ENCODE assay signal across 24 mouse cellular contexts in the genomic region with DNA sequence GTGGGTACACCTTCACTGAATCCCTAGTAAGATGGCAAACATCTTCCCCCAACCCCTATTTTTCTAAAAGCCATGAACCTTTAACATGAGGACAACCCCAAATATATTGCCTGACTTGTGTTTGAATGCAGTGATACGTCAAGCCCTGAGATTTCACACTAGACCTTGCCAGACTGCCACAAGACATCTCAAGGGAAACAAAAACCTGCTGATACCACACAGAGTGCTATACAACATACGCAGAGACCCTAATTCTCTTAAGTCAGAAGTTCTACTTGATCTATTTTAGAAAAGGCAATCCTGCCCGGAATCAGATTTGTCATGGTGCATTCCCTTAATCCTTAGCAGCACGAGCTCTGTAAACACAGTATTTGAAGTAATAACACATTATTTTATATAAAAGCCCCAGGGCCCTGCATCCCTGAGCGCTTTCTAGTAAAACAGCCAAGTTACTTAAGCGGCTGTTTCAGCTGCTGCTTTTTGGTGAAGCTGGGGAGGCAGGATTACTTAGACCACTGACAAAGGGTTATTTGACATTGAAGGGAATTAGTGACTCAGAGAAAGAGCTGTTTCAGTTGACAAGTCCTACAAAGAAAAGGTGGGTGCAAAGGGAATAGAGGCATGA.
DNase-seq lines count a peak whose midpoint lies in the region; ATAC-seq and TF ChIP-seq lines count a peak whose summit lies in the region.
"Had no signal": no experiment of that assay in that cellular context is flagged by ENCODE, and none has a peak within 500 bp of the region (broad histone marks: within the 10 kb centered on the region; RNA-seq: fewer than 3 reads in every experiment).

No protein-coding gene starts in this region.

- peak; percentile 19 for DNase-seq in forebrain, embryonic 14.5 days (ENCODE audit: low spot score)
- no peak for DNase-seq in forebrain, postnatal 0 days
- no peak for DNase-seq in left cerebral cortex, adult 2 months (ENCODE audit: extremely low spot score in 1 of 2, low spot score in 2 of 2)
- no peak for DNase-seq in left cerebral cortex, postnatal 14 days (ENCODE audit: low spot score in 2 of 2)
- peak; percentile 12 for DNase-seq in brain, adult 2 months (ENCODE audit: low read depth, low spot score)
- DNase-seq in midbrain, embryonic 14.5 days, result peak; percentile 55
- DNase-seq in adrenal gland, postnatal 4 days (ENCODE audit: low spot score in 2 of 2), result no peak
- DNase-seq: adrenal gland, postnatal 36 days; cerebellum, adult 18-20 months; cerebellum, postnatal 14 days; gastrocnemius, postnatal 36 days; heart, adult 2 months; heart, postnatal 14 days; kidney, adult 8-10 months; kidney, postnatal 10 days; lung, embryonic 14.5 days; right cerebral cortex, postnatal 25 days; spleen, adult 18-20 months had no signal

- 9% methylated on average over 6 of the region's 6 CpGs for WGBS in forebrain, embryonic 14.5 days
- WGBS in forebrain, postnatal 0 days, result 21% methylated on average over 6 of the region's 6 CpGs
- 11% methylated on average over 6 of the region's 6 CpGs for WGBS in midbrain, embryonic 14.5 days

- H3K9ac ChIP-seq in forebrain, embryonic 14.5 days (ENCODE audit: low read length), result no peak overlapping the region
- no peak overlapping the region for H3K9ac ChIP-seq in forebrain, postnatal 0 days
- no peak overlapping the region for H3K9ac ChIP-seq in midbrain, embryonic 14.5 days (replicated peaks; ENCODE audit: low read length)
- H3K9ac ChIP-seq: embryonic facial prominence, embryonic 15.5 days; heart, embryonic 13.5 days; hindbrain, embryonic 13.5 days; intestine, embryonic 15.5 days; limb, embryonic 15.5 days; liver, embryonic 14.5 days; lung, embryonic 14.5 days had no signal

- H3K4me2 ChIP-seq in forebrain, embryonic 14.5 days (ENCODE audit: low read length), result no peak overlapping the region
- no peak overlapping the region for H3K4me2 ChIP-seq in forebrain, postnatal 0 days (ENCODE audit: low read depth)
- no peak overlapping the region for H3K4me2 ChIP-seq in midbrain, embryonic 14.5 days (ENCODE audit: low read length)
- H3K4me2 ChIP-seq: embryonic facial prominence, embryonic 15.5 days; heart, embryonic 13.5 days; hindbrain, embryonic 13.5 days; intestine, embryonic 15.5 days; limb, embryonic 15.5 days; lung, embryonic 14.5 days had no signal

- H3K36me3 ChIP-seq in forebrain, embryonic 14.5 days (ENCODE audit: control insufficient read depth, insufficient read depth, low read length), result no peaks in the 10 kb centered on the region
- no peaks in the 10 kb centered on the region for H3K36me3 ChIP-seq in forebrain, postnatal 0 days (ENCODE audit: insufficient read depth)
- H3K36me3 ChIP-seq in midbrain, embryonic 14.5 days (ENCODE audit: control insufficient read depth, insufficient read depth, low read length), result no peaks in the 10 kb centered on the region
- H3K36me3 ChIP-seq: embryonic facial prominence, embryonic 15.5 days; heart, embryonic 13.5 days; hindbrain, embryonic 13.5 days; intestine, embryonic 15.5 days; limb, embryonic 15.5 days had no signal

- no peak overlapping the region for H3K27ac ChIP-seq in forebrain, embryonic 14.5 days (ENCODE audit: low read depth, low read length)
- H3K27ac ChIP-seq in forebrain, postnatal 0 days (ENCODE audit: low read depth, low read length), result no peak overlapping the region
- H3K27ac ChIP-seq in left cerebral cortex, adult 2 months, result peak overlapping the region; percentile 24; the same call in 1 of the 2 replicates
- H3K27ac ChIP-seq in midbrain, embryonic 14.5 days (replicated peaks; ENCODE audit: low read depth, low read length), result no peak overlapping the region
- H3K27ac ChIP-seq: embryonic facial prominence, embryonic 15.5 days; heart, adult 2 months; heart, embryonic 13.5 days; hindbrain, embryonic 13.5 days; intestine, embryonic 15.5 days; limb, embryonic 15.5 days; liver, embryonic 14.5 days had no signal

- H3K27me3 ChIP-seq in forebrain, embryonic 14.5 days (replicated peaks; ENCODE audit: control insufficient read depth, insufficient read depth, low read length), result no peaks in the 10 kb centered on the region
- H3K27me3 ChIP-seq in forebrain, postnatal 0 days (ENCODE audit: insufficient read depth, low read length), result no peaks in the 10 kb centered on the region
- H3K27me3 ChIP-seq in midbrain, embryonic 14.5 days (ENCODE audit: control insufficient read depth, insufficient read depth, low read length), result peaks cover 5% of the 10 kb centered on the region; the same call in 1 of the 2 replicates
- H3K27me3 ChIP-seq: embryonic facial prominence, embryonic 15.5 days; heart, embryonic 13.5 days; intestine, embryonic 15.5 days; limb, embryonic 15.5 days had no signal

- no peaks in the 10 kb centered on the region for H3K9me3 ChIP-seq in forebrain, embryonic 14.5 days (replicated peaks; ENCODE audit: control insufficient read depth, low read length)
- H3K9me3 ChIP-seq in forebrain, postnatal 0 days (ENCODE audit: low read length), result no peaks in the 10 kb centered on the region
- H3K9me3 ChIP-seq in midbrain, embryonic 14.5 days (ENCODE audit: control insufficient read depth, low read length), result no peaks in the 10 kb centered on the region
- H3K9me3 ChIP-seq: embryonic facial prominence, embryonic 15.5 days; heart, embryonic 13.5 days; hindbrain, embryonic 13.5 days; intestine, embryonic 15.5 days; limb, embryonic 15.5 days had no signal

- peaks cover 6% of the 10 kb centered on the region; the same call in 1 of the 2 replicates for H3K4me1 ChIP-seq in forebrain, embryonic 14.5 days (ENCODE audit: control insufficient read depth, insufficient read depth, low read length)
- no peaks in the 10 kb centered on the region for H3K4me1 ChIP-seq in forebrain, postnatal 0 days (ENCODE audit: insufficient read depth)
- peaks cover 7% of the 10 kb centered on the region; the same call in 1 of the 2 replicates for H3K4me1 ChIP-seq in midbrain, embryonic 14.5 days (ENCODE audit: control insufficient read depth, insufficient read depth, low read length)
- H3K4me1 ChIP-seq: heart, embryonic 13.5 days; hindbrain, embryonic 13.5 days; intestine, embryonic 15.5 days; limb, embryonic 15.5 days had no signal

- H3K4me3 ChIP-seq in forebrain, embryonic 14.5 days (ENCODE audit: low read depth, low read length), result no peak overlapping the region
- H3K4me3 ChIP-seq in forebrain, postnatal 0 days (ENCODE audit: low read depth, low read length), result no peak overlapping the region
- H3K4me3 ChIP-seq in left cerebral cortex, adult 2 months, result no peak overlapping the region
- H3K4me3 ChIP-seq in midbrain, embryonic 14.5 days (replicated peaks; ENCODE audit: low read depth, low read length), result no peak overlapping the region
- H3K4me3 ChIP-seq: embryonic facial prominence, embryonic 15.5 days; heart, adult 2 months; heart, embryonic 13.5 days; hindbrain, embryonic 13.5 days; intestine, embryonic 15.5 days; limb, embryonic 15.5 days had no signal

- TF ChIP-seq CTCF in forebrain, postnatal 0 days (IDR thresholded peaks at IDR 0.05; ENCODE audit: low read depth), result no peak
- no peak for TF ChIP-seq CTCF in left cerebral cortex, adult 2 months (IDR thresholded peaks at IDR 0.05)

- intact Hi-C loops in left cerebral cortex, adult 2 months (cut with DNase I), result no loop called here
- intact Hi-C loops in left cerebral cortex, postnatal 14 days (cut with DNase I), result no loop called here

- 0 out of 2 replicates have a peak, but pooled peaks have one; percentile 32 for ATAC-seq in forebrain, embryonic 14.5 days
- no peak for ATAC-seq in forebrain, postnatal 0 days
- peak; percentile 31; the same call in 1 of the 2 replicates for ATAC-seq in midbrain, embryonic 14.5 days (ENCODE audit: low FRiP score, low TSS enrichment)
- ATAC-seq: intestine, embryonic 15.5 days had no signal

Comparison
In these comparisons a context has a peak if more than half of its experiments do, and no peak if none do; other contexts are left out.
1. DNase-seq: peak in forebrain, embryonic 14.5 days (single experiment), brain, adult 2 months (single experiment) and midbrain, embryonic 14.5 days (single experiment); none in forebrain, postnatal 0 days (single experiment), left cerebral cortex, adult 2 months (0 of 2), left cerebral cortex, postnatal 14 days (0 of 2) and adrenal gland, postnatal 4 days (0 of 2).